Mouse (Mus musculus): ENCODE measurements around the gene Ier2.
"Not testable (repeated sequence)": the region's sequence is repeated elsewhere in the genome, so short reads cannot be mapped to it uniquely, and the experiment has no call there.

The Ier2 gene

DNA sequence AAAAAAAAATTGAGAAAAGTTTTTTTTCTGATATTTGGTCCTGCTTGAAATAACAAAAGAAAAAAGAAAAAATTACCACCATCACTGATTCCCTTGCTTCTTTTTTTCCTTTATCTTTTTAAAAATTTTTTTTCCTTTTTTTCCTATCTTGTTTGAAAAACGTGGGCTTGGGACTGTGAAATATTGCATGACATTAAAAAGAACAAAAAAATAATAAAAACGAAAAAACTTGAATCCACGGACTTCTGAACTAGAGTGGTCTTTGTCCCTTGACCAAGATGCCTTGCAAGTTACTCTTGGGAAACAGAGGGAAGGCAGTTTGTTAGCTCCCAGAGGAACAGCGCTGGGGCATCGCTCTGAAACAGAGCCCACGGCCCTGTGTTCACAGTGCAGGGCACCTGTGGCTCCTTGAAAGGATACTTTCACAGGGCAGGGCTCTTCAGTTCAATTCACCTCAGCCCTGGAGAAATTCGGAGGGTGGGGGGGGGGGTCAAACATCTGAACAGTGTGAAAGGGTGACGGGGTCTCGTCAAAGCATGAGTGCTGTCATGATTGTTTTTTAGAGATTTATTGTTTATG, 22.6 kb downstream of the Ier2 start:
- DNase-seq (ENCODE audit: low read depth, low spot score), result no peak

DNA sequence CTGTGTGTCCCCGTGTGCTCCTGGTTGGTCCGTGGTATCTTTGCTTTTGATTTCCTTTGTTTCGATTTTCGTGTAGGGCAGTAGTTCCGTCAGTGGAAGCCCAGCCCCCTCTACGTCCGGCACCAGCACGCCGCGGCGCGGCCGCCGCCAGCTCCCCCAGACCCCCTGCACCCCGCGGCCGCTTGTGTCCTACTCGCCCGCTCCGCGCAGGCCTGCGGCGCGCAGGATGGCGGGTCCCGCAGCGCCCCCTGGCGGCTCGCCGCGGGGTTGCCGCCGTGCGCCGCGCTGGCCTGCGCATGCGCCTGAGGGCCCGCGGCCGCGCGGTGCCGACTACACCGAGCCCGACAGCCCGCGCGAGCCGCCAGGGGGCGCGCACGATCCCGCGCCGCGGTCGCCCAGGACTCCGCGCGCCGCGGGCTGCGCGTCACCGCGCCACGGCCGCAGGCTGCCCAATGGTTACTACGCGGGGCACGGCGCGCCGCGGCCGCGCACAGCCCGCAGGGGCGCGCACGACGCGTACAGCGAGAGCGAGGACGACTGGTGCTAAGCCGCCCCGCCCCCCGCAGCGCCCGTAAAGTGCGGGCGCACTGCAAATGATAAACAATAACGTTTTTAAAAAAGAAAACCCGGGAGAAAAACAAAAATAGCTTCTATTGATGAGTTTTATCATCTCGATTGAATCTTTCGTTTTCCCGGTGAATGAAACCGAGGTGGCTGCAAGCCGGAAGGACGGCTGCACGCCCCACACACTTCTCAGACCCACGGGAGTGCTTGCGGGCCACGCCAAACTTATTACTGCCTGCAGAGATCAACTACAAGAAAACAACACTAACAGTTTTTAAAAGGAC, 23.3 kb downstream of the Ier2 start:
- DNase-seq (ENCODE audit: low read depth, low spot score), result peak; percentile 98

DNA sequence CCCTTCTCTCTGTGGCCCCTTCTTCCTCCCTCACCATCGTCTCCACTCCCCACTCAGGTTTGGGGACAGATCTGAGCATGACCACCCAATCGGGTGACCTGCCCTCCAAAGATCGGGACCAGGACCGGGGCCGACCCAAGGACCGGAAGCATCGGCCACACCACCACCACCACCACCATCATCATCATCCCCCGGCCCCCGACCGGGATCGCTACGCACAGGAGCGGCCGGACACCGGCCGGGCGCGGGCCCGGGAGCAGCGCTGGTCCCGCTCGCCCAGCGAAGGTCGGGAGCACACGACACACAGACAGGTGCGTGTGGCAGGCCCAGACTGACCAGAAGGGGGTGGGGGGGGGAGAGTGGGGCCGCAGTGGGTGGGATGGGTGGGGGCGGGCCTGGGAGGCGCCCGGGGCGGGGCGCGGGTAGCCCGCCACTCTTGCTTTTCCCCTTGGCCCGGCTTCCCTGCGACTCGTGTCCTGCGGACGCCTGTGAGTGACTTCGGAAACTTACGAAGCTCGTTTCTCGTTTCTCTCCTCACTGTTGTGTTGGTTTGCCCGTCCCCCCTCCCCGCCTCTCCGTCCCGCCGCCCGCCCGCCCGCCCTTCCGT, 24.0 kb downstream of the Ier2 start:
- no peak for DNase-seq (ENCODE audit: low read depth, low spot score)

DNA sequence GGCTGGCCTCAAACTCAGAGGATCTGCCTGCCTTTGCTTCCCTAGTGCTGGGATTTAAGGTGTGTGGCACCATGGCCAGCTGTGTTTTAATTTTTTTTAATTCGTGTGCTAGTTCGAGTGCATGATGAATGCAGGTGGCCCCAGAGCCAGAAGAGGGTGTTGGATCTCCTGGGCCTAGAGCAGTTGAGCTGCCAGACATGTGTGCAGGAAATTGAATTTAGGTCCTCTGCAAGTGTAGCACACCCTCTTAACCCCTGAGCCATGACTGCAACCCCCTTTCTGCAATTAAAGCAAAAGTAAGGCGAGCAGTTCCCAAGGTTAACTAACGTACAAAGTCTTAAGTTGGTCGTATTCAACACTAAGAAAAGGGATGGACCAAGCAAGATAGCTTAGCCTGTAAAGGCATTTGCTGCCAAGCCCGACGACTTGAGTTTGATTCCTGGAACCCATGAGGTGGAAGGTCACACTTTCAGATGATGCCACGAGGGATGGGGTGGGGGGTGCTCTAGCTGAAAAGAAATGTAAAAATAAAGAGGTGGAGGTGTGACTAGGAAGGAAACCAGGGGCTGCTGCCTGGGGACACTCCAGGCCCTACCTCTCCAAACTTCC, 24.6 kb downstream of the Ier2 start:
- DNase-seq (ENCODE audit: low read depth, low spot score), result no peak

DNA sequence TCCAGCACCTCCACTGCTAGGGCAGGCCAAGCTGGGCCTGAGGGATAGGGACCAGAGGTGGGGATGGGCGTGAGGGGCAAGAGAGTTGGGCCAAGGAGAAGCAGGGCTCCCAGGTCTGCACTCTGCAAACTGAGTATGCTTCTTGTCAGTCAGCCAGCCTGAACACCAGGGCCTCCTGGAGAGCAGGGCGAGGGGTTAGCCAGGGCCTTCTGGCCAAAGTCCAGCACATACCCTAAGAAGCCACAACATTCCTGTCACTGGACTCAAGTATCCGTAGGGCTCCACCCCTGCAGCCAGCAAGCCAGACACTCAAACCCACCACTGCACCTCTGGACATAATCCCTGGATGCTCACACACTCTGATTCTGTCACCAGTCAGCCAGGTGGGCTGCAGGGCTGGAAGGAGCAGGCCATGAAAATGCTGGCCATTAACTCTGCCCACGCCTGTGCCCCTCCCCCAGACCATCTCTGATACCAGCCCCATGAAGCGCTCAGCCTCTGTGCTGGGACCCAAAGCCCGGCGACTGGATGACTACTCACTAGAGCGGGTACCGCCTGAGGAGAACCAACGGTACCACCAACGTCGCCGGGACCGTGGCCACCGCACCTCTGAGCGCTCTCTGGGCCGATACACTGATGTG, 26.5 kb downstream of the Ier2 start:
- DNase-seq (ENCODE audit: low read depth, low spot score), result no peak

DNA sequence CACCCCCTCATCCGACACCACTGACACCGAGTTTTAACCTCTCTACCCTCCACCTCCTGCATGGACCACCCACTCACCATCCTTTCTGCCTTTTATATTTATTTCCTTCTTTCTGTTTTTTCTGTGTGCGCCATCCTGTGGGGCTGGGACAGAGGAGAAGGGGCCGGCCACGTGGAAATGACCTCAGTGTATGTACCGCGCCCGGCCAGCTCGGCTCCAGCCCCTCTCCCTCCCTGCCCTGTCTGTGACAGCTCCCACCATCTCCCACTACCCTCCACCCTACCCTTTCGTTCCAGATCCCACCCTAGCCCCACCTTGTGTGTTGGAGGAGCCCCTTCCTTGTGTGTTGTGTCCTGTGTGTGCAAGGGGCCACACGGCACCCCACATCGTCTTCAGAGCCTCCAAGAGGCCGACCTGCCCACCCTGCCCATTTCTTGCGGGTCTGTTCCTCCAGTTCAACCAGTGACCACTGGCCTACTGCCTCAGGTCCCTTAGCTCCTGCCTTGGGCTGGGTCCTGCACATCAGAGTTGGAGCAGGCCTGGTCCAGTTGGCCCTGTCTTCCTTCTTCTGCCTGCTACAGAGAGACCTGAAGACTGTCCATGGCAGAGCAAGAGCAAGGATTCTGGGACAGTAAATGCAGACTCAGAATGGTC, 27.1 kb downstream of the Ier2 start:
- no peak for DNase-seq (ENCODE audit: low read depth, low spot score)

DNA sequence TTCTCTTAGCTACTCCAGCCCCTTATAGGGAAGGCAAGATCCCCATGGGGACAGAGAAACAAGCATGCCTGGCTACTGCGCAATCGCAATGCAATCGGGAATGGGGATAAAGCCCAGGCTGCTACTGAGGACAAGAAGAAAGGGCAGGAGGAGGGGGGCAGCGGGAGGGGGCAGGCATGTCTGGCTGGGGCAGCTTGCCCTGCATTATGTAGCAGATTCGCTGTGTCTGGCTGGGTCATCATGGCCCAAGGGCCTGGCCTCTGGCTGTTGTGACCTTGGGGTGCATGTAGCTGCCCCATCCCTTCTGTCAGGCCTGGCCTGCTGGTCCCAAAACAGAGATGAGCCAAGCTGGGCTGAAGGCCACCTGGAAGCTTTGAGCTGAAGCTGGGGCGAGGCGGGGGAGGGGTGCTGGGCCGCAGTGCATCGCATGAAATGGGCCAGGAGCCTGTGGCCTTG, 27.8 kb downstream of the Ier2 start:
- peak; percentile 99 for DNase-seq (ENCODE audit: low read depth, low spot score)

DNA sequence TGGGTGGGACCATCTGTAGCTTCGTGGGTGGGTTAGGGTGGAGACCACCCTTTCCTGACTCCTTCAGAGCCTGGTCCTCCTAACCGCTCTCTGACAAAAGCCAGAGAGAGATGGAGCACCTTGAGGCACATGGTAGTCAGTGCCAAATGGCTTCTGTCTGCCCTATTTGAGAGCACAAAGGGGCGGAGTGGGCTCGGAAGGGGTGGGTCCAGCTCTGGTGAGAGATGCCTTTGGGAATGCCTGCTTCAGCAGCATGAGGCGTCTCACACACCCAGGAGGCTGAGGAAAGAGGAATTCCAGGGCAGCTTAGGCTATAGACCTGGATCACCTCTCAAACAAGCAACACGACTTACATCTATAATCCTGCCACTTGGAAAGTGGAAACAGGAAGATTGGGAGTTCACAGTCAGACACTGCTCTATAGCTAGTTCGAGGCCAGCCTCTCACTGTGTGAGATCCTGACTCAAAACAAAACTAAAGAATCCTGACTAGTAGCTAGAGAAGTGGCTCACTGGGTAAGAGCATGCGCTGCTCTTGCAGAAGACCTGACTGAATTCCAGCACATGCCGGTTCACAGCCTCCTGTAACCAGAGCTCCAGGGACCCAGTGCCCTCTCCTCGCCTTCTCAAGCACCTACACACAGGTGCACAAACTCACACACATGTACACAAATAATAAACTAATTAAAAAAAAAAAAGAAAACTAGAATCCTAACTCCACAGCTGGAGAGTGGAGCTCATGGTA, 28.6 kb downstream of the Ier2 start:
- DNase-seq (ENCODE audit: low read depth, low spot score), result no peak

- no peak for DNase-seq (ENCODE audit: low read depth, low spot score)
Observed at GRCm38 (mm10) chr8:84631813-84632212, 30.8 kb downstream of the Ier2 start.

DNA sequence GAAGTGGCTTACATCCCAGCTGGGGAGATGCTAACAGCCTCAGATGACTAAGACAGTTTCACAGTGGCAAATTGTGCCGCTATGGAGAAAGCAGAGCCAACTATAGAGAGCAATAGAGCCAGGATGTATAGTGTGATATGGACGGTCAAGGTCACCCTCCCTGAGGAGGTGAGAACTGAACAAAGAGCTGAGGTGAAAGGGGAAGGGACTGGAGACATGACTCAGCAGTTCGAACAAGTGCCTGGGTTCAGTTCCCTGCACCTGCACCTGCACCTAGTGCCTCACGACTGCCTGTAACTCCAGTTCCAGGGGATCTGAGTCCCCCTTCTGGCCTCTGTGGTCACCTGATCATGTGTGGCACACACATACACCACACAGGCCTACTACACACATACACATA, 32.5 kb downstream of the Ier2 start:
- DNase-seq (ENCODE audit: low read depth, low spot score), result no peak

GRCm38 (mm10) chr8:84629586-84629985, 33.1 kb downstream of the Ier2 start:
- DNase-seq (ENCODE audit: low read depth, low spot score), result no peak

DNA sequence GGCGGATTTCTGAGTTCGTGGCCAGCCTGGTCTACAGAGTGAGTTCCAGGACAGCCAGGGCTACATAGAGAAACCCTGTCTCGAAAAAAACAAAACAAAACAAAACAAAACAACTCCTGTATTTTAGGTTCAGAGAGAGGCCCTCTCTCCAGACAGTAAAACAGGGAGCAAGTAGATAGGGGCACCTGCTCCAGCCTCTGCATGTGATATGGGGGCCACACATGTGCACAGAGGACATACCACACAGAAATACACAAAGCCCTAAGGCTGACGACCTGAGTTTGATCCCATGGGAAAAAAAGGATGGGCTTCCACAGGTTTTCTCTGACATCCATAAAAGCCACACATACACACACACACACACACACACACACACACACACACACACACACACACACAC, 39.2 kb downstream of the Ier2 start:
- DNase-seq (ENCODE audit: low read depth, low spot score), result not testable (repeated sequence)

- no peak for DNase-seq (ENCODE audit: low read depth, low spot score)
Observed at GRCm38 (mm10) chr8:84621102-84621625, 41.5 kb downstream of the Ier2 start.

DNA sequence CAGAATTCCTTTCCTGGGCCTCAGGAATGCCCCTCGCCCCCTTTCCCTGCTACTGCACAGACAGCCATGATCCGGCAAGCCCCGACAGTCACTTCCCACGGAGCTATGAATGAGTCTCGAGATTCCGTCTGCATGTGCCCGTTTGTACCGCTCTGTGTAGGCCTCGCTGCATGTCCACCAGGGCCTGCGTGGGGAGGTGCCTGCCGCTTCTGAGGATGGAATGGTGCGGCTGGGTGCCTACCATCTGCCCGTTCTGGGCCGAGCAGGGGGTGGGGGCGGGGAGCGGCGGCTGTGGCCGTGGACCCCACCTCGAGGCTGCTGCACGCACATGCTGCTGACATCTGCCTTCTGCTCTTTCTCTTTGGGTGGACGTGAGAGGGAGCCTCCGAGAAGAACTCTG, 45.6 kb downstream of the Ier2 start:
- peak; percentile 53 for DNase-seq (ENCODE audit: low read depth, low spot score)

- no peak for DNase-seq (ENCODE audit: low read depth, low spot score)
Observed at GRCm38 (mm10) chr8:84615666-84616485, 46.8 kb downstream of the Ier2 start.

GRCm38 (mm10) chr8:84614512-84615223, 48.0 kb downstream of the Ier2 start:
- peak; percentile 74 for DNase-seq (ENCODE audit: low read depth, low spot score)

Measured in brain, adult 2 months (tissue).